Mouse (Mus musculus) kidney, adult 2 months (tissue): ENCODE data around the gene Hmgcs2.

Source experiments
- CTCF ChIP-seq: fragments of 200-500 bp; conservative IDR thresholded peaks from 2 replicates; pipeline ENCODE4 v1.5.1; 2011; ENCODE audit warnings: low read depth, mild to moderate bottlenecking, control low read depth, low read length, moderate library complexity, mixed read lengths; ENCODE audit not compliant: insufficient read depth, insufficient read length
- POLR2A ChIP-seq: fragments of 200-500 bp; IDR thresholded peaks from one replicate; pipeline ENCODE4 v1.6.1; 2011; ENCODE audit warnings: low read depth, low read length, control low read depth

DNA sequence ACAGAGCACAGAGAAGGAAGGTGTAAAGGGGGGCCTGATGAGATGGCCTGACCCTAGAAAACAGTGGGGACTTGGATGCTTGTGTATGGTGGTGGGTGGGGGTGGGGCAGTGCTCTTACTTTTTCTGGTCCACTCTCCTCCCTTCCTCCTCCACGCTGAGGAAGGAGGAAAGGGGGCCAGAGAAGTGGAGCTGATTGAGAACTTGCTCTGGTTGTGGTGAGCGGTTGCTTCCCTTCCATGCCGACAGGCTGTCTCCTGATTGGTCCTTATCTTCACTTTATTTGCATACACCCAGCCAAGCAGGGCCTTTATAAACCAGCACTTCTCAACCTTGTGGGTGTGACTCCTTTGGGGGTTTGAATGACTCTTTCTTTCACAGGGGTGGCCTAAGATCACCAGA is 26.2 kb upstream of the Hmgcs2 start:
- TF ChIP-seq CTCF: no peak
- TF ChIP-seq POLR2A: no peak
